In the genomic region with DNA sequence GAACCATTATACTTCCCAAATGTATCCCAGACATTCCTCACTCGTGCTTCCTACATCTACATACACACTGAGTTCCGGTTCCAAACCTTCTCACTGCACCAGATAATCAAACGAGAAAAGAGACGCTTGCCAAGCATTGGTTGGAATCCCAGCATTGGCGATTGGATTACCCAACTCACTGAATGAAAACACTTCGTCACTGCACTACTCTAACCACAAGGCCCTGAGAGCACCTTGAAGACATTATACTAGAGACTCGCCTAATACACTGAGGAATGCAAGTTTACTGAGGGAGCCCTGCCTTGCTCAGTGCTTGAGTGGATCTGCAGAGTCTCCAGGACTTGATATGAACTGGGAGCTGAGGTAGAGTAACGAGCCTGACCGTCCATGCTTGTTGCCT, we compare ENCODE assay signal across 26 mouse cellular contexts. TPM values are rescaled to one million over a fixed set of nuclear protein-coding genes. Genes with fewer than 3 reads are reported as not detected.
A peak's percentile ranks its signal among the peaks of the same experiment; 100 is the strongest.
DNase-seq lines count a peak whose midpoint lies in the region; ATAC-seq and TF ChIP-seq lines count a peak whose summit lies in the region.
"Had no signal": no experiment of that assay in that cellular context is flagged by ENCODE, and none has a peak within 500 bp of the region (broad histone marks: within the 10 kb centered on the region; RNA-seq: fewer than 3 reads in every experiment).

No protein-coding gene starts in this region.

- in situ Hi-C loops in Patski (cut with MboI; ENCODE audit: low pct_unique_long_range_greater_than_20kb) = no loop called here

- POLR2A ChIA-PET in Patski (lab: Charles Lee) = no interaction called here

- H3K27me3 ChIP-seq in embryonic facial prominence, embryonic 14.5 days (replicated peaks; ENCODE audit: control insufficient read depth, insufficient read depth, low read length) = no peaks in the 10 kb centered on the region
- H3K27me3 ChIP-seq in embryonic facial prominence, embryonic 10.5 days (replicated peaks; ENCODE audit: low read depth, poor library complexity, severe bottlenecking) = no peaks in the 10 kb centered on the region
- no peaks in the 10 kb centered on the region for H3K27me3 ChIP-seq in Patski
- H3K27me3 ChIP-seq: embryonic facial prominence, embryonic 13.5 days; forebrain, embryonic 13.5 days; forebrain, embryonic 15.5 days had no signal

- no peak for TF ChIP-seq CTCF in Patski (IDR thresholded peaks at IDR 0.05)

- DNase-seq in embryonic facial prominence, embryonic 14.5 days (ENCODE audit: low spot score) = peak; percentile 31
- no peak for DNase-seq in embryonic facial prominence, embryonic 10.5 days (ENCODE audit: low spot score)
- DNase-seq in 3T3-L1 (ENCODE audit: low read depth, low spot score) = peak; percentile 56
- no peak for DNase-seq in Patski (ENCODE audit: low read depth, low spot score)
- DNase-seq in ovary, adult 18-20 months (ENCODE audit: low spot score) = no peak
- DNase-seq in layer of hippocampus, postnatal 10 days (ENCODE audit: low spot score in 2 of 2) = no peak
- DNase-seq: adrenal gland, adult 2 months; adrenal gland, postnatal 10 days; adrenal gland, postnatal 25 days; cerebellum, adult 11 months; cerebellum, adult 18-20 months; cerebellum, adult 8-10 months; cerebellum, adult 9-11 months; cerebellum, postnatal 14 days; cerebellum, postnatal 36 days; forebrain, postnatal 0 days had no signal

- no peak overlapping the region for H3K4me2 ChIP-seq in embryonic facial prominence, embryonic 14.5 days (ENCODE audit: low read depth, low read length)
- H3K4me2 ChIP-seq: embryonic facial prominence, embryonic 13.5 days; forebrain, embryonic 13.5 days; forebrain, embryonic 15.5 days had no signal

- no peak overlapping the region for H3K9ac ChIP-seq in embryonic facial prominence, embryonic 14.5 days (ENCODE audit: low read depth, low read length)
- H3K9ac ChIP-seq: embryonic facial prominence, embryonic 13.5 days; forebrain, embryonic 13.5 days; forebrain, embryonic 15.5 days; forebrain, postnatal 0 days had no signal

- no peak for ATAC-seq in embryonic facial prominence, embryonic 14.5 days (ENCODE audit: low read depth)
- ATAC-seq in Patski = peak; percentile 39
- ATAC-seq: forebrain, embryonic 13.5 days; forebrain, embryonic 15.5 days; forebrain, postnatal 0 days had no signal

- no peaks in the 10 kb centered on the region for H3K36me3 ChIP-seq in embryonic facial prominence, embryonic 14.5 days (ENCODE audit: control insufficient read depth, insufficient read depth, low read length)
- no peaks in the 10 kb centered on the region for H3K36me3 ChIP-seq in embryonic facial prominence, embryonic 10.5 days (replicated peaks)
- H3K36me3 ChIP-seq: embryonic facial prominence, embryonic 13.5 days; forebrain, embryonic 15.5 days had no signal

- H3K4me3 ChIP-seq in embryonic facial prominence, embryonic 14.5 days (ENCODE audit: low read depth, low read length) = no peak overlapping the region
- no peak overlapping the region for H3K4me3 ChIP-seq in embryonic facial prominence, embryonic 10.5 days
- H3K4me3 ChIP-seq: embryonic facial prominence, embryonic 13.5 days; forebrain, embryonic 13.5 days; forebrain, embryonic 15.5 days had no signal

- 63% methylated on average over 9 of the region's 9 CpGs for WGBS in embryonic facial prominence, embryonic 14.5 days
- 78% methylated on average over 9 of the region's 9 CpGs for WGBS in embryonic facial prominence, embryonic 10.5 days

- no peak overlapping the region for H3K27ac ChIP-seq in embryonic facial prominence, embryonic 14.5 days (replicated peaks; ENCODE audit: low read depth, low read length)
- no peak overlapping the region for H3K27ac ChIP-seq in embryonic facial prominence, embryonic 10.5 days (replicated peaks)
- H3K27ac ChIP-seq: embryonic facial prominence, embryonic 13.5 days; forebrain, embryonic 13.5 days; forebrain, embryonic 15.5 days had no signal

- no peaks in the 10 kb centered on the region for H3K9me3 ChIP-seq in embryonic facial prominence, embryonic 14.5 days (ENCODE audit: control insufficient read depth, low read length)
- no peaks in the 10 kb centered on the region for H3K9me3 ChIP-seq in embryonic facial prominence, embryonic 10.5 days
- H3K9me3 ChIP-seq: embryonic facial prominence, embryonic 13.5 days; forebrain, embryonic 13.5 days; forebrain, embryonic 15.5 days had no signal

- H3K4me1 ChIP-seq in embryonic facial prominence, embryonic 14.5 days (ENCODE audit: control insufficient read depth, insufficient read depth, low read length) = no peaks in the 10 kb centered on the region
- no peaks in the 10 kb centered on the region for H3K4me1 ChIP-seq in embryonic facial prominence, embryonic 10.5 days
- H3K4me1 ChIP-seq: embryonic facial prominence, embryonic 13.5 days had no signal

- CTCF ChIA-PET in Patski (lab: Charles Lee) = interaction anchor here (1.5 kb wide), 1 partner anchor 17 kb away, joined by 3 read pairs; no protein-coding TSS in a partner anchor

RNA-seq across cellular contexts. Expression of a gene that starts 12.2 kb away (rescaled TPM):
- 6.1 and 7.7 TPM in 2 replicates for polyA plus RNA-seq in embryonic facial prominence, embryonic 14.5 days (2014; fragmentation: Nextera tagmentation; extraction: Ambion mirVana)
- 0.94 and 1.2 TPM in 2 replicates for polyA plus RNA-seq in embryonic facial prominence, embryonic 10.5 days (2016; fragmentation: Nextera tagmentation; extraction: Ambion mirVana)
- 3.6 TPM for polyA plus RNA-seq in Patski (2021)
- 10 to 100 TPM; 23.8 to 27.2 TPM for total RNA-seq in layer of hippocampus, postnatal 10 days (2021)
- total RNA-seq: MEL had no signal

RNA-seq across cellular contexts. Expression of a gene that starts 12.6 kb away (rescaled TPM):
- 0.15 and 0.16 TPM in 2 replicates for polyA plus RNA-seq in embryonic facial prominence, embryonic 14.5 days (2014; fragmentation: Nextera tagmentation; extraction: Ambion mirVana)
- polyA plus RNA-seq in embryonic facial prominence, embryonic 10.5 days (2016; fragmentation: Nextera tagmentation; extraction: Ambion mirVana) = 0.09 and 0.34 TPM in 2 replicates
- 0.22 TPM for polyA plus RNA-seq in Patski (2021)
- total RNA-seq in layer of hippocampus, postnatal 10 days (2021) = 1 to 10 TPM; 1.9 to 2.0 TPM
- total RNA-seq: MEL had no signal

RNA-seq across cellular contexts. Expression of a gene that starts 13.9 kb away (rescaled TPM):
- polyA plus RNA-seq in embryonic facial prominence, embryonic 14.5 days (2014; fragmentation: Nextera tagmentation; extraction: Ambion mirVana) = 61.3 and 63.3 TPM in 2 replicates
- polyA plus RNA-seq in embryonic facial prominence, embryonic 10.5 days (2016; fragmentation: Nextera tagmentation; extraction: Ambion mirVana) = 62.5 and 68.9 TPM in 2 replicates
- polyA plus RNA-seq in Patski (2021) = 65.9 TPM
- 10 to 100 TPM; 38.2 to 42.9 TPM for total RNA-seq in layer of hippocampus, postnatal 10 days (2021)

RNA-seq across cellular contexts. Expression of a gene that starts 18.7 kb away (rescaled TPM):
- 0.21 TPM in 1 of 2 replicates, not detected in the other for polyA plus RNA-seq in embryonic facial prominence, embryonic 14.5 days (2014; fragmentation: Nextera tagmentation; extraction: Ambion mirVana)
- polyA plus RNA-seq in embryonic facial prominence, embryonic 10.5 days (2016; fragmentation: Nextera tagmentation; extraction: Ambion mirVana) = not detected in 2 replicates
- not detected for polyA plus RNA-seq in Patski (2021)
- not detected for total RNA-seq in layer of hippocampus, postnatal 10 days (2021)
- total RNA-seq: adrenal gland, adult 2 months; adrenal gland, postnatal 10 days; adrenal gland, postnatal 25 days; adrenal gland, postnatal 4 days; forebrain, postnatal 0 days; MEL had no signal
- polyA plus RNA-seq: adrenal gland, adult 2 months; brain, embryonic 14.5 days; C2C12; cortical plate, adult 2 months; embryonic facial prominence, embryonic 11.5 days; embryonic facial prominence, embryonic 13.5 days; forebrain, embryonic 11.5 days; forebrain, embryonic 13.5 days had no signal

RNA-seq across cellular contexts. Expression of a gene that starts 48.1 kb away (rescaled TPM):
- polyA plus RNA-seq in embryonic facial prominence, embryonic 14.5 days (2014; fragmentation: Nextera tagmentation; extraction: Ambion mirVana) = 2.7 and 7.1 TPM in 2 replicates
- polyA plus RNA-seq in embryonic facial prominence, embryonic 10.5 days (2016; fragmentation: Nextera tagmentation; extraction: Ambion mirVana) = 1.4 and 1.6 TPM in 2 replicates
- 0.08 TPM for polyA plus RNA-seq in Patski (2021)
- under 1 TPM in 1 of 2 experiments, not detected in 1; 0.27 TPM for total RNA-seq in layer of hippocampus, postnatal 10 days (2021)
- total RNA-seq: forebrain, postnatal 0 days had no signal
- polyA plus RNA-seq: adrenal gland, adult 2 months; forebrain, embryonic 11.5 days; forebrain, embryonic 13.5 days; forebrain, embryonic 15.5 days had no signal

Comparison
In these comparisons a context has a peak if more than half of its experiments do, and no peak if none do; other contexts are left out.
1. DNase-seq: peak in embryonic facial prominence, embryonic 14.5 days (single experiment) and 3T3-L1 (single experiment); none in embryonic facial prominence, embryonic 10.5 days (single experiment), Patski (single experiment), ovary, adult 18-20 months (single experiment) and layer of hippocampus, postnatal 10 days (0 of 2).